In the genomic region with DNA sequence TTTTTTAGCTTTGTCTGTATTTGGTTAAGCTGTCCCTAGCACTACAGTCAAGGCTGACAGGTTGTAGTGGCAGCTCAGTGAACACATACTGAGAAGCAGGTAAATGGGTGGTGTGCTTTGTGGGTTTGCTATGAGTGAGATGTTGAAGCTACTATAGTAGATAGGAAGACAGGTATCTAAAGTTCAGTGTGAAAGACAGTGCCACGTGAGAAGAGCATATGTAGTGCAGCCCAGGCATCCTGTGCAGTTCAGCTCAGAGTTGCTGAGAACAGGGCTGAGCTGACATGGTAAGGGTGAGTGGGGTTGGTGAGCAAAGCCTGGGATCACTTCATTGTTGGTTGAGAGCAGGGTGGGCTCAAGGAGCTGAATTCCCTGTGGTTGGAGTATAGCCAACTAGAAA, we compare ENCODE assay signal across 14 mouse cellular contexts. TPM values are rescaled to one million over a fixed set of nuclear protein-coding genes. Genes with fewer than 3 reads are reported as not detected.
DNase-seq lines count a peak whose midpoint lies in the region; ATAC-seq lines count a peak whose summit lies in the region.
"Had no signal": no experiment of that assay in that cellular context is flagged by ENCODE, and none has a peak within 500 bp of the region (broad histone marks: within the 10 kb centered on the region; RNA-seq: fewer than 3 reads in every experiment).

No protein-coding gene starts in this region.

- H3K9ac ChIP-seq in forebrain, embryonic 13.5 days: 0 out of 2 replicates have a peak overlapping the region, but pooled peaks have one; percentile 21
- no peak overlapping the region for H3K9ac ChIP-seq in forebrain, embryonic 14.5 days (ENCODE audit: low read length)
- H3K9ac ChIP-seq in limb, embryonic 13.5 days: no peak overlapping the region
- H3K9ac ChIP-seq: lung, embryonic 14.5 days; midbrain, embryonic 12.5 days had no signal

- ATAC-seq in forebrain, embryonic 13.5 days: no peak
- ATAC-seq in forebrain, embryonic 14.5 days: no peak
- no peak for ATAC-seq in limb, embryonic 13.5 days (ENCODE audit: low FRiP score, low read depth)
- ATAC-seq in monocyte, adult 5-6 weeks (replicated peaks; ENCODE audit: insufficient number of reproducible peaks, low FRiP score, low TSS enrichment, poor library complexity, severe bottlenecking): no peak

- no peak overlapping the region for H3K4me2 ChIP-seq in forebrain, embryonic 13.5 days
- no peak overlapping the region for H3K4me2 ChIP-seq in forebrain, embryonic 14.5 days (ENCODE audit: low read length)
- peak overlapping the region; percentile 4; the same call in 1 of the 2 replicates for H3K4me2 ChIP-seq in limb, embryonic 13.5 days (replicated peaks)
- H3K4me2 ChIP-seq: lung, embryonic 14.5 days; midbrain, embryonic 12.5 days had no signal

- H3K36me3 ChIP-seq in forebrain, embryonic 13.5 days (ENCODE audit: poor library complexity, severe bottlenecking): no peaks in the 10 kb centered on the region
- no peaks in the 10 kb centered on the region for H3K36me3 ChIP-seq in forebrain, embryonic 14.5 days (ENCODE audit: control insufficient read depth, insufficient read depth, low read length)
- no peaks in the 10 kb centered on the region for H3K36me3 ChIP-seq in limb, embryonic 13.5 days
- H3K36me3 ChIP-seq: midbrain, embryonic 12.5 days had no signal

- peaks cover 37% of the 10 kb centered on the region for H3K4me1 ChIP-seq in forebrain, embryonic 13.5 days
- H3K4me1 ChIP-seq in forebrain, embryonic 14.5 days (ENCODE audit: control insufficient read depth, insufficient read depth, low read length): 0 out of 2 replicates have a peak, but pooled peaks cover 5% of the 10 kb centered on the region
- peaks cover 64% of the 10 kb centered on the region for H3K4me1 ChIP-seq in limb, embryonic 13.5 days

- no peaks in the 10 kb centered on the region for H3K27me3 ChIP-seq in forebrain, embryonic 13.5 days
- H3K27me3 ChIP-seq in forebrain, embryonic 14.5 days (replicated peaks; ENCODE audit: control insufficient read depth, insufficient read depth, low read length): no peaks in the 10 kb centered on the region
- no peaks in the 10 kb centered on the region for H3K27me3 ChIP-seq in limb, embryonic 13.5 days
- H3K27me3 ChIP-seq: midbrain, embryonic 12.5 days had no signal

- 70% methylated on average over 1 of the region's 1 CpGs for WGBS in forebrain, embryonic 13.5 days
- WGBS in forebrain, embryonic 14.5 days: 81% methylated on average over 1 of the region's 1 CpGs
- 66% methylated on average over 1 of the region's 1 CpGs for WGBS in limb, embryonic 13.5 days

- H3K4me3 ChIP-seq in forebrain, embryonic 13.5 days: no peak overlapping the region
- H3K4me3 ChIP-seq in forebrain, embryonic 14.5 days (ENCODE audit: low read depth, low read length): no peak overlapping the region
- H3K4me3 ChIP-seq in limb, embryonic 13.5 days: no peak overlapping the region
- H3K4me3 ChIP-seq: erythroblast, embryonic 14.5 days; midbrain, embryonic 12.5 days had no signal

- no peak for DNase-seq in forebrain, embryonic 14.5 days (ENCODE audit: low spot score)
- peak; percentile 34 for DNase-seq in kidney, adult 18-20 months
- no peak for DNase-seq in kidney, adult 11 months
- DNase-seq in CD4-positive, CD25-positive, alpha-beta regulatory T cell, adult 2 months (ENCODE audit: low read depth, low spot score): peak; percentile 40
- DNase-seq in frontal cortex, postnatal 36 days (ENCODE audit: low spot score in 2 of 2): no peak
- DNase-seq: cerebellum, postnatal 25 days; gastrocnemius, postnatal 14 days; lung, embryonic 14.5 days; thymus, adult 2 months had no signal

- no peaks in the 10 kb centered on the region for H3K9me3 ChIP-seq in forebrain, embryonic 13.5 days (replicated peaks)
- H3K9me3 ChIP-seq in forebrain, embryonic 14.5 days (replicated peaks; ENCODE audit: control insufficient read depth, low read length): no peaks in the 10 kb centered on the region
- no peaks in the 10 kb centered on the region for H3K9me3 ChIP-seq in limb, embryonic 13.5 days
- H3K9me3 ChIP-seq: midbrain, embryonic 12.5 days had no signal

- no peak overlapping the region for H3K27ac ChIP-seq in forebrain, embryonic 13.5 days
- no peak overlapping the region for H3K27ac ChIP-seq in forebrain, embryonic 14.5 days (ENCODE audit: low read depth, low read length)
- H3K27ac ChIP-seq in limb, embryonic 13.5 days: 0 out of 2 replicates have a peak overlapping the region, but pooled peaks have one; percentile 15
- H3K27ac ChIP-seq: midbrain, embryonic 12.5 days had no signal

RNA-seq across cellular contexts. Expression of gene Larp1, which starts 8.6 kb away (rescaled TPM):
- 14.1 and 16.3 TPM in 2 replicates for polyA plus RNA-seq in forebrain, embryonic 13.5 days (2015; fragmentation: Nextera tagmentation; extraction: Ambion mirVana)
- 11.8 and 14.7 TPM in 2 replicates for polyA plus RNA-seq in forebrain, embryonic 14.5 days (2014; fragmentation: Nextera tagmentation; extraction: Ambion mirVana)
- 17.7 and 18.2 TPM in 2 replicates for polyA plus RNA-seq in limb, embryonic 13.5 days (2015; fragmentation: Nextera tagmentation; extraction: Ambion mirVana)
- 26.3 to 50.9 TPM (median 33.5 TPM) in 3 replicates for total RNA-seq in monocyte, adult 5-6 weeks (2017)

Comparison
In these comparisons a context has a peak if more than half of its experiments do, and no peak if none do; other contexts are left out.
1. DNase-seq: peak in kidney, adult 18-20 months (single experiment) and CD4-positive, CD25-positive, alpha-beta regulatory T cell, adult 2 months (single experiment); none in forebrain, embryonic 14.5 days (single experiment), kidney, adult 11 months (single experiment) and frontal cortex, postnatal 36 days (0 of 2).